Mouse (Mus musculus): ENCODE results near the gene Fam118a. TPM values are rescaled to one million over a fixed set of nuclear protein-coding genes. Genes with fewer than 3 reads are reported as not detected.

The Fam118a gene
- total and polyA plus RNA-seq, 3 experiments: 4.7 to 6.3 (median 6.1) TPM

DNA sequence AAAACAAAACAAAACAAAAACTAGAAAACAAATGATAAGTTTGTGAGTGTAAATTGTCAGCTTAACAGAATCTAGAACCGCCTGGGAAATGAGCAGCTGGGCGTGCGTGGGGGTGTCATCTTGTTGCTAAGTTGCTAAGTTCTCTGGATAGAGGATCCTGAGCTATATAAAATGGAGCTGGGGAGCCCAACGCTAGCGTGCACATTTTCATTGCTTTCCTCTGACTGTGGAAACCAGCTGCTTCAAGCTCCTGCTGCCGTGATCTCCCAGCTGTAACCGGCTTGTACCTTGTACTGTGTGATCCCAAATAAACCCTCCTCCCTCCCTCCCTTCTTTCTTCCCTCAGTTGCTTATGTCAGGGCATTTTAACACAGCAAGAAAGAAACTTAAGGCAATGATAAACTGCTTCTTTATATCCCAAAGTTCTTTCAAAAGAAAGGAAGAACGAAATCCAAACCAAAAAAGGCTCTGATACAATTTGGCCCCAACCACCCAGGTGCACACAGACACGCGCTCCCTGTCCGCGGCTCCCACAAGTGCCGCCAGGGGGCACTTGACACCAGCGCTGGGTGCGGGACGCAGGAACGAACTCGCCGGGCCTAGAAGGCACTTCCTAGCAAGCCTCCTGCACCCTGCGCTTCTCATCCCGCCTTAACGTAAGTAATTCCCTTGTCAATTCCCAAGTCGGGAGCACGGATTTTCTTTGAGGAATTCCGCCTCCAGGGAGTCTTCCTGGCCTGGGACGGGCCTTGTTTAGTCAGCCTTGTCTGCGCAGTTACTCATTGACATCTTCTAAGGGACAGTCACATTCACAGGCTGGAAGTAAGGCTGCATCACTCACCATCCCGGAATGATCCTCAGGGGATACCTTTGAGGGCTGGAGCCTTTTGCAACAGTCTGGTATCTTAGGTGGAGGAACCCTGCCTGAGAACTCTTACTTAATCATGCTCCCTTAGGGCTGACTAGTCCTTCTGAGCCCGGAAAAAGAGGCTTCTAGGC, 27.5 kb upstream of the Fam118a start:
- 19% methylated on average over 29 of the region's 29 CpGs for WGBS
- H3K9ac ChIP-seq (ENCODE audit: low read depth, low read length): no peak overlapping the region
- intact Hi-C loops (cut with DNase I): loop anchor here (1.0 kb wide), 1 partner anchor 69 kb away; no protein-coding TSS in a partner anchor

DNA sequence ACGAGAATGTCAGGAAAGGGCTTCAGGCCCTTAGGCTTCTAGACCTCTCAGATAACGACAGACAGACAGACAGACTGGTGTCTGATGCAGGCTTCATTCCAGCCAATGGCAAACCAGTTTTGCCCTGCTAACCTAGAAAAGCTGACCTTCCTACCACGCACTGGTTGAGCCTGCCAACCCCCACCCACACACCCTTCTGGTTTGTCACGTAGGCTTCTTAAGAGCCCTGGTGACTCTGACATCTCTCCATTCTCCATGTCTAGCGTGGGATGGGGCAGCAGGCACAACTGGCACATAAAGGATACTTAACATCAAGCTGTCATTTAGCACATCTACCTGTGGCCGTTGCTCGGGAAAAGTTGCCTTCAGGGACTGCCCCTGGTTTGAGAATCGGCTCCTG, 19.1 kb upstream of the Fam118a start:
- Histone ChIP-seq H3K9ac (ENCODE audit: low read depth, low read length) (no peak overlapping the region), H3K27ac (no peak overlapping the region), H3K79me2 (replicated peaks; ENCODE audit: control insufficient read depth, insufficient read depth, low read length) (no peaks in the 10 kb centered on the region), H3K27me3 (ENCODE audit: control insufficient read depth, insufficient read depth, low read length) (no peaks in the 10 kb centered on the region), H3K4me1 (ENCODE audit: control insufficient read depth, insufficient read depth, low read length) (no peaks in the 10 kb centered on the region; the same call in 1 of the 2 replicates), H3K4me3 (no peak overlapping the region), H3K36me3 (ENCODE audit: control insufficient read depth, insufficient read depth, low read length) (no peaks in the 10 kb centered on the region)
- 70% methylated on average over 8 of the region's 8 CpGs for WGBS
- intact Hi-C loops (cut with DNase I): no loop called here
- no peak for DNase-seq
- TF ChIP-seq POLR2A (IDR thresholded peaks at IDR 0.05; ENCODE audit: insufficient read depth, low read depth, low read length) (no peak), CTCF (IDR thresholded peaks at IDR 0.05) (no peak), EP300 (IDR thresholded peaks at IDR 0.05; ENCODE audit: insufficient read depth, low read depth, low read length) (no peak)

More for the DNA sequence above, 27.5 kb upstream of the Fam118a start:
- TF ChIP-seq POLR2A (IDR thresholded peaks at IDR 0.05; ENCODE audit: insufficient read depth, low read depth, low read length) (no peak), CTCF (IDR thresholded peaks at IDR 0.05) (no peak; the same call in 1 of the 2 replicates)
- H3K4me1 ChIP-seq (ENCODE audit: control insufficient read depth, insufficient read depth, low read length): no peaks in the 10 kb centered on the region
- DNase-seq: peak; percentile 82 to 89
- H3K4me3 ChIP-seq: no peak overlapping the region
- H3K79me2 ChIP-seq (replicated peaks; ENCODE audit: control insufficient read depth, insufficient read depth, low read length): no peaks in the 10 kb centered on the region
- no peaks in the 10 kb centered on the region for H3K27me3 ChIP-seq (ENCODE audit: control insufficient read depth, insufficient read depth, low read length)
- H3K36me3 ChIP-seq (ENCODE audit: control insufficient read depth, insufficient read depth, low read length): no peaks in the 10 kb centered on the region
- no peak overlapping the region for H3K27ac ChIP-seq

DNA sequence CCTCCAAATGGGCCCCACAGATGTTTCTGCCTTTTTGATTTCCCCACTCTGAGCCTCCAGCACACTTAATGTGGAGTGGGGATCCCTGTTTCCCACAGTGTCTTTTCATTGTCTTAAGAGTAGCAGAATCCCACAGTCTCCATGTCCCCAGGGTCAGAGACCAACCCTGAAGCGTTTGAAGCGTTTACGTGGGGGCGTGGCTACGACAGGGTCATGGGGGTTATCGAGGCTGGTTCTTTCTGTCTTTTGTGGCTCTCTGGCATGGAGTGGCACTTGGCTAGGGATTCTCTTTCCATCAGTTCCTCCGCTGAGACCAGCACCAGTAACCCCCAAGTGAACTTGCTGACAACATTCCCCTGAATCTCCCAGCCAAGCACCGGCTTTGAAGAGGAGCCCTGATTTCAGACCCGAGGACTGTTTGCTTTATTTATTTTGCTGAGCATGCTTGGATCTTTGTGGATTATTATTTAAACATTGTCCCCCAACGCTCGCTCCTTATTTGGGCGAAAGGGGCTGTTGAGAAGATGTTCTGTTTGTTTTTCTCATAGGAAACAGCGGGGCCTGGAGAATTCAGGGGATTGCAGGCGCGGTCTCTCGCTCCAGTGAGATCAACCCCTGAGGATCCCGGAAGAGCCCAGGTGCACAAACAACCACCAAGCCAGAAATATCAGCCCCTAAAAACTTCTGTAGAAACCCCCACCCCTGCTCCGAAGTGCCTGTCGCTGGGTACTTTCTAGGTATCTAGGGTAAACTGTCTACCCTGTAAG, 16.7 kb upstream of the Fam118a start:
- DNase-seq: no peak
- Histone ChIP-seq H3K9ac (ENCODE audit: low read depth, low read length) (no peak overlapping the region), H3K4me3 (no peak overlapping the region), H3K27ac (no peak overlapping the region), H3K4me1 (ENCODE audit: control insufficient read depth, insufficient read depth, low read length) (no peaks in the 10 kb centered on the region), H3K79me2 (replicated peaks; ENCODE audit: control insufficient read depth, insufficient read depth, low read length) (no peaks in the 10 kb centered on the region), H3K27me3 (ENCODE audit: control insufficient read depth, insufficient read depth, low read length) (peaks cover 1% of the 10 kb centered on the region; the same call in 1 of the 2 replicates), H3K36me3 (ENCODE audit: control insufficient read depth, insufficient read depth, low read length) (no peaks in the 10 kb centered on the region)
- TF ChIP-seq EP300 (IDR thresholded peaks at IDR 0.05; ENCODE audit: insufficient read depth, low read depth, low read length) (no peak), CTCF (IDR thresholded peaks at IDR 0.05) (no peak), POLR2A (IDR thresholded peaks at IDR 0.05; ENCODE audit: insufficient read depth, low read depth, low read length) (no peak)
- 43% methylated on average over 19 of the region's 19 CpGs for WGBS
- intact Hi-C loops (cut with DNase I): no loop called here

DNA sequence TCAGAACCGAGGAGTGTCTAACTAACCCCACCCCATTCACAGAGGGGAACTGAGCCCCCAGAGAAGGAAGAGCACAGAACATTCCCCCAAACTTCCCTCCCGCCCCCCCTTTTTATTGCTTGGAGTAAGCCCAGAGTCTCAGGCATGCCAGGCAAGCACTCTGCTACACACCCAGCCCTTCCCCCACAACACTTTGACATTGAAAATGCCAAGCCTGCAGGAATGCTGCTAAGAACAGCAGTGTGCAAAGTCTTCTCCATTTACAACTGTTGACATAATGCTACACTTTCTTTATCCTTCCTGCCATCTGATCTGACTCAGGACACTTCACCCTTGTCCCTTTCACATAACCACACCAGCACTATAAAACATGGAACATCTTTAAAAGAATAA, 16.1 kb upstream of the Fam118a start:
- H3K79me2 ChIP-seq (replicated peaks; ENCODE audit: control insufficient read depth, insufficient read depth, low read length): no peaks in the 10 kb centered on the region
- H3K36me3 ChIP-seq (ENCODE audit: control insufficient read depth, insufficient read depth, low read length): no peaks in the 10 kb centered on the region
- 37% methylated on average over 2 of the region's 2 CpGs for WGBS
- intact Hi-C loops (cut with DNase I): no loop called here
- no peak overlapping the region for H3K9ac ChIP-seq (ENCODE audit: low read depth, low read length)
- no peak overlapping the region for H3K27ac ChIP-seq
- peaks cover 2% of the 10 kb centered on the region; the same call in 1 of the 2 replicates for H3K27me3 ChIP-seq (ENCODE audit: control insufficient read depth, insufficient read depth, low read length)
- no peak overlapping the region for H3K4me3 ChIP-seq
- DNase-seq: no peak
- TF ChIP-seq CTCF (IDR thresholded peaks at IDR 0.05) (no peak), POLR2A (IDR thresholded peaks at IDR 0.05; ENCODE audit: insufficient read depth, low read depth, low read length) (no peak), EP300 (IDR thresholded peaks at IDR 0.05; ENCODE audit: insufficient read depth, low read depth, low read length) (no peak)
- H3K4me1 ChIP-seq (ENCODE audit: control insufficient read depth, insufficient read depth, low read length): no peaks in the 10 kb centered on the region

DNA sequence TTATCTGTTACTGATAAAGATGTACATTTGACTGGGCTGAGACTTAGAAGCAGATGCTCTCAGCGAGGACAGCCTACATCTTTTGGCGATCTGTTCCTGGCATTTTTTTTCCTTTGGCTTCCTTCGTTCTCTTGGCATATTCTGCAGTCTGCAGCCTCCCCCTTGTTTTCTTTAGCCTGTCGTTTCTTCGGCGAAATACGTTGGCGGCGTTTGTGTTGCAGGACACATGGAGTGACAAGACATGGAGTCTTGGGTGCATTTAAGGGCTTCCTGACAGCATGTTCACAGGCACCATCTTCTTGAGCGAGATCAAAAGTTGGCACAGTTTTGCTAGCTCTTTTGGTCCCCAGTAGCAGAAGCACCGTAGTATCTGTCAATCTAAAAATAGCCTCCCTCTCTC, 13.0 kb upstream of the Fam118a start:
- Histone ChIP-seq H3K27me3 (ENCODE audit: control insufficient read depth, insufficient read depth, low read length) (peaks cover 2% of the 10 kb centered on the region; the same call in 1 of the 2 replicates), H3K4me1 (ENCODE audit: control insufficient read depth, insufficient read depth, low read length) (no peaks in the 10 kb centered on the region), H3K27ac (no peak overlapping the region), H3K9ac (ENCODE audit: low read depth, low read length) (no peak overlapping the region), H3K4me3 (no peak overlapping the region), H3K79me2 (replicated peaks; ENCODE audit: control insufficient read depth, insufficient read depth, low read length) (no peaks in the 10 kb centered on the region), H3K36me3 (ENCODE audit: control insufficient read depth, insufficient read depth, low read length) (no peaks in the 10 kb centered on the region)
- TF ChIP-seq POLR2A (IDR thresholded peaks at IDR 0.05; ENCODE audit: insufficient read depth, low read depth, low read length) (no peak), EP300 (IDR thresholded peaks at IDR 0.05; ENCODE audit: insufficient read depth, low read depth, low read length) (no peak), CTCF (IDR thresholded peaks at IDR 0.05) (no peak)
- WGBS: 47% methylated on average over 11 of the region's 11 CpGs
- intact Hi-C loops (cut with DNase I): no loop called here
- DNase-seq: no peak
